Mouse (Mus musculus) CH12.LX (cell line): ENCODE results near the gene Col4a2.

Experiments used
- BHLHE40 ChIP-seq: IDR thresholded peaks from 2 replicates; pipeline ENCODE4 v1.6.1; 2011; ENCODE audit warnings: mild to moderate bottlenecking, low read depth, low read length, improper control_type of control experiment
- CHD1 ChIP-seq: IDR thresholded peaks from 2 replicates; pipeline ENCODE4 v1.6.1; 2012; ENCODE audit warnings: low read depth, low read length, improper control_type of control experiment, inconsistent platforms
- CTCF ChIP-seq, 2 experiments: IDR thresholded peaks in 1 of 2; conservative IDR thresholded peaks in 1 of 2; 2 replicates each; pipeline ENCODE4 v1.5.1; 2011 to 2012; ENCODE audit warnings: low read depth in 2 of 2, low read length in 2 of 2, improper control_type of control experiment in 1 of 2, inconsistent platforms in 1 of 2, mild to moderate bottlenecking in 1 of 2, moderate library complexity in 1 of 2
- EP300 ChIP-seq: IDR thresholded peaks from 2 replicates; pipeline ENCODE4 v1.6.1; 2011; ENCODE audit warnings: low read length, improper control_type of control experiment
- MAFK ChIP-seq: IDR thresholded peaks from 2 replicates; pipeline ENCODE4 v1.6.1; 2011; ENCODE audit warnings: low read length, improper control_type of control experiment; ENCODE audit not compliant: insufficient replicate concordance
- MEF2A ChIP-seq: IDR thresholded peaks from 2 replicates; pipeline ENCODE4 v1.6.1; 2014; ENCODE audit warnings: low read depth, mild to moderate bottlenecking, inconsistent platforms, low read length, improper control_type of control experiment, borderline replicate concordance
- MXI1 ChIP-seq: IDR thresholded peaks from 2 replicates; pipeline ENCODE4 v1.6.1; 2011; ENCODE audit warnings: mild to moderate bottlenecking, low read depth, low read length, improper control_type of control experiment
- NELFE ChIP-seq: IDR thresholded peaks from 2 replicates; pipeline ENCODE4 v1.6.1; 2011; ENCODE audit warnings: low read depth, low read length, improper control_type of control experiment
- NRF1 ChIP-seq: IDR thresholded peaks from 2 replicates; pipeline ENCODE4 v1.6.1; 2014; ENCODE audit warnings: low read depth, mild to moderate bottlenecking, inconsistent platforms, low read length, improper control_type of control experiment, moderate library complexity
- POLR2A ChIP-seq: IDR thresholded peaks from 2 replicates; pipeline ENCODE4 v1.6.1; 2011; ENCODE audit warnings: low read depth, mild to moderate bottlenecking, improper control_type of control experiment, low read length
- TBP ChIP-seq: conservative IDR thresholded peaks from 2 replicates; pipeline ENCODE4 v1.6.1; 2011; ENCODE audit warnings: low read depth, low read length, improper control_type of control experiment
- TCF12 ChIP-seq: IDR thresholded peaks from 2 replicates; pipeline ENCODE4 v1.6.1; 2014; ENCODE audit warnings: low read depth, mild to moderate bottlenecking, inconsistent platforms, low read length, improper control_type of control experiment
- USF1 ChIP-seq: IDR thresholded peaks from 2 replicates; pipeline ENCODE4 v1.6.1; 2014; ENCODE audit warnings: low read depth, mild to moderate bottlenecking, inconsistent platforms, low read length, improper control_type of control experiment
- ZNF384 ChIP-seq: IDR thresholded peaks from 2 replicates; pipeline ENCODE4 v1.6.1; 2012; ENCODE audit warnings: low read depth, low read length, improper control_type of control experiment, inconsistent platforms

GRCm38 (mm10) chr8:11454228-11454627, 141.6 kb downstream of the Col4a2 start:
- TF ChIP-seq POLR2A: no peak
- no peak for TF ChIP-seq CTCF (conservative IDR thresholded peaks at IDR 0.05 in 1 of 2, IDR thresholded peaks at IDR 0.05 in 1 of 2; ENCODE audit: low read depth in 2 of 2, low read length in 2 of 2)
- TF ChIP-seq TBP: no peak
- no peak for TF ChIP-seq MXI1
- no peak for TF ChIP-seq NELFE
- no peak for TF ChIP-seq MAFK
- no peak for TF ChIP-seq NRF1
- no peak for TF ChIP-seq ZNF384
- TF ChIP-seq EP300: no peak
- no peak for TF ChIP-seq USF1
- no peak for TF ChIP-seq BHLHE40
- no peak for TF ChIP-seq TCF12
- TF ChIP-seq CHD1: no peak
- no peak for TF ChIP-seq MEF2A
